Mouse (Mus musculus): Measurements from ENCODE around the gene Tff1.

Tff1 gene

GRCm38 (mm10) chr17:31153785-31154184 lies 11.3 kb downstream of the Tff1 start:
- in situ Hi-C loops (cut with MseI, MboI): no loop called here

GRCm38 (mm10) chr17:31152966-31153499 lies 12.0 kb downstream of the Tff1 start:
- in situ Hi-C loops (cut with MseI, MboI): no loop called here

DNA sequence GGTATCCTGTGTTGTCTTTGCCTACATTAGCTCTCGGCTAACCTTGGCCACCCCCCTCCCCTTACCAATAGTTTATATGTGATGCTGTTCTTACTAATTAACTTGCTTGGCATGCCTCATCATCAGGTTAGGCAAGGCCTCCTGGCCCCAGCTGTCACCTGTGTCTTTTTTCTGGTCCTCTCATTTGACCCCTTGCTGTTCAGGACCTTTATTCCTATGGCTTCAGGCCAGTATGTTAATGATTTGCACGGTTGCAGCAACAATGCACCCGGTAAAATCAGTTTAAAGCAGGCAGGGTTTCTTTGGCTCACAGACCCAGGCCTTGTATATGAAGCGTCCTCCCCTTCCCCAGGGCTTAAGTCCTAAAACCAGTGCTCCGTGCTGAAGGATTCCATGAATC lies 12.6 kb downstream of the Tff1 start:
- in situ Hi-C loops (cut with MseI, MboI): no loop called here

DNA sequence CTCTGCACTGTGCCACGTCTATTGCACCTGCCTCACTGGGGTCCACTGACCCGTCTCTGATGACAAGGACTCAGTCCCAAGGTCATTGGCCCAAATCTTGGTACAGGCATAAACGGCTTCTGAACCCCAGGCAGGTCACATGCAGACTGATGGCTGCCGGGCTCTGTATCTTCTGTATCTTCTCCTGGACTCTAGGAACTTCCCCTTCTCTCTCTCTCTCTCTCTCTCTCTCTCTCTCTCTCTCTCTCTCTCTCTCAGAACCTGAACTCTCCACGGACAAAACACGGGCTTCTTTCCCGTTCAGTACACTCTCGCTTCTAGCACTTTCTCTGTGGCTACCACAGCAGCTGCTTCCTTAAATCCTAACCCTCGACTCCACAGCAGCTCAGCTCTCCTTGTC lies 19.1 kb downstream of the Tff1 start:
- in situ Hi-C loops (cut with MseI, MboI): loop anchor here in 1 of 2 experiments (25.0 kb wide), 1 partner anchor 91 kb away; no protein-coding TSS in a partner anchor

- in situ Hi-C loops (cut with MseI, MboI): loop anchor here in 1 of 2 experiments (25.0 kb wide), 1 partner anchor 93 kb away; no protein-coding TSS in a partner anchor
These were observed 20.7 kb downstream of the Tff1 start, which contains the start of gene Tff2 for GRCm38 (mm10) chr17:31144040-31145037. Gene Tff2, minus strand, starts transcription at chr17:31144282.

GRCm38 (mm10) chr17:31142116-31142515 lies 23.0 kb downstream of the Tff1 start:
- in situ Hi-C loops (cut with MseI, MboI): loop anchor here in 1 of 2 experiments (25.0 kb wide), 1 partner anchor 95 kb away; no protein-coding TSS in a partner anchor

GRCm38 (mm10) chr17:31138398-31138797 lies 26.7 kb downstream of the Tff1 start:
- in situ Hi-C loops (cut with MseI, MboI): loop anchor here (10.0 to 25.0 kb wide), 2 partner anchors 46 to 99 kb away; no protein-coding TSS in a partner anchor

- in situ Hi-C loops (cut with MseI, MboI): loop anchor here (10.0 to 25.0 kb wide), 2 partner anchors 48 to 100 kb away; no protein-coding TSS in a partner anchor
These were observed 28.3 kb downstream of the Tff1 start for GRCm38 (mm10) chr17:31136821-31137220.

GRCm38 (mm10) chr17:31136291-31136690 lies 28.8 kb downstream of the Tff1 start:
- in situ Hi-C loops (cut with MseI, MboI): loop anchor here (10.0 to 25.0 kb wide), 2 partner anchors 49 to 101 kb away; no protein-coding TSS in a partner anchor

DNA sequence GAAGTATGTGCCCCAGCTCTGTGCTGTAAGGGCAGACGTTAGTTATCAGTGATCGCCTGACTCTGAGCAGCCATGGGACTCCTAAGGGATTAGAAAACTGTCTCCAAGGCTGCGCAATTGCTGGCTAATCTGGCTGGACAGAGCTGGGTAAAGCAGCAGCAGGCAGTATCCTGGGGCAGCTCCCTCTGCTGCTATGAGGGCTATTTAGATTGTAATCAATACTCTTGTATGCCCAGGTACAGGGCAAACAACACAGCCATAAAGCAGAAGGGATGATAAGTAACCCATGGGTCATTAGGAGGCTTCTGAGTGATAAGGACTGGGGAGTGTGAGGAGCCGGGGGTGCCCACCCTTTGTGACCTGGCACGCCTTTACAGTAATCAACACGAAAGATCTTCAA lies 30.2 kb downstream of the Tff1 start:
- in situ Hi-C loops (cut with MseI, MboI): loop anchor here (10.0 to 25.0 kb wide), 2 partner anchors 50 to 102 kb away; no protein-coding TSS in a partner anchor

GRCm38 (mm10) chr17:31133776-31134175 lies 31.3 kb downstream of the Tff1 start:
- in situ Hi-C loops (cut with MseI, MboI): loop anchor here (10.0 to 25.0 kb wide), 2 partner anchors 51 to 104 kb away; no protein-coding TSS in a partner anchor

DNA sequence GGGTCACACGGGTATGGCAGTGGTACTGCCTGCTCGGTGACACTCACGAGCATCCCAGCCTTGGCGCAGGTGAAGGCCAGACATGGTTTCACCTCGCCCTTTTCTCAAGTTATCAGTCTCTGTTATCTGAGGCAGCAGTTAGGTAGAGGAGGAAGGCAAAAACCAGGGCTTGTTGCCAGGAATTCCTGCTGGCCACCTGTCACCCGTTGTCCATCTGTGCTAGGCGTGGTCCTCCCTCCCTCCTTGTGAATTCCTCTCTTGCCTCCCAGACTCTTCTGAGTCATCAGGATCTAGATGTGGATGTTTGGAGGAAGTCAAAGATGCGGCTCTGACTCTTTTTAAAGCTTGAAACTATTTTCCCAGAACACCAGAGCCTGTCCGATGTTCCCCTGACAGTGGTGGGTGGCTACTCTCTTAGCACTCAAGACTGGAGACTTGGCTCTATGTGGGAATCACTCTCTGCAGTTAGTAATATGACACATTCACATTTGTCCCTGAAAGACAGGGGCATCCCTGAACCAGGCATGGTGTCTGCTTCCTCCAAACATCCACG lies 33.7 kb downstream of the Tff1 start:
- in situ Hi-C loops (cut with MseI, MboI): loop anchor here (10.0 to 25.0 kb wide), 2 partner anchors 53 to 106 kb away; no protein-coding TSS in a partner anchor

DNA sequence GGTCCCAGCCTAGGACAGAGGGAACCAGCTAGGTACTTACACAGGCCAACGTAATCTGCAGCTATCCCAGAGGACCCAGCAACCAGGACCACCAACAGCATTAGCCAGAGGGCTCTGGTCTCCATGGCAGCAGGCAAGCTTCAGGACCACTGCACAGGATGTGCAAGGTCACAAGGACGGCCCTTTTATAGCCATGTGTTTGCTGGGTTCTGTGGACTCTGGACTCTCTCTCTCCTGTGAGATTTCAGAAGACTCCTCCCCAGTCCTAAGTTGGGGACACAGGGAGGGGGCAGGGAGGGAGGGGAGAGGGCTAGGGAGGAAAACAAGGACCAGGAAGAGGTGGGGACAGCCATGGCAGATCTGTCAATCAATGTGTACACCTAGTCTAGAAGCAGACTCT lies 35.6 kb downstream of the Tff1 start, which contains the start of gene Tff3:
Tff3 (minus strand) TSS at position 195 of the 400 bp plus-strand sequence.
- in situ Hi-C loops (cut with MseI, MboI): loop anchor here in 1 of 2 experiments (25.0 kb wide), 1 partner anchor 108 kb away; no protein-coding TSS in a partner anchor

DNA sequence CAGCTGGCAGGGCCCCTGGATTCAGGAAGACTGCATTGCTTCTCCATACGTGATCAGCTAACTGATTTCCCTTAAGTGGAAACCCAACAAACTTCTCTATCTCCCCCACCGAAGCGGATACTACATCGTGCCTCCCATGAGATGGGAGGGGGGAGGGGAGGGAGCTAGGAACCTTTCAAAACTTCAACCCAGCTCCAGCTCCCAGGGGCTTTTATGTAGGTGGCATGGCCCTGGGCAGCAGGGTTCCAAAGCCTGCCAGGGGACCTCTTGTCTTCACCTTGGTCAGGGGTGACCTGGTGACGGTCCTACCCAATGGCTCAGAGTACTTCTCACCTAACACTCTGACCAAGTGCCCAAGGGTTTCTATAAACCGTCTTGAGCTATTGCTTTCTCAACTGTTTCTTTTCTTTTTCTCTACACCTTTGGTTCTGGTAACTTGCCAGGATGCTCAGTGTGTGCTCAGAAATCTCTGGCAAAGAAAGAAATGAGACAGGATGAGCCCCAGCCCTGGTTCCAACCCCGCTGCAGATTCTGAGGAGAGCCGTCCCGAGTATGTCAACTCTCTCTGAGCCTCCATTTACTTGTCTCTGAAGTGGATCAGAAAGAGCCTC lies 36.3 kb downstream of the Tff1 start:
- in situ Hi-C loops (cut with MseI, MboI): loop anchor here in 1 of 2 experiments (25.0 kb wide), 1 partner anchor 108 kb away; no protein-coding TSS in a partner anchor

- in situ Hi-C loops (cut with MseI, MboI): loop anchor here in 1 of 2 experiments (25.0 kb wide), 1 partner anchor 112 kb away; no protein-coding TSS in a partner anchor
These were observed 39.4 kb downstream of the Tff1 start for GRCm38 (mm10) chr17:31125548-31126266.

DNA sequence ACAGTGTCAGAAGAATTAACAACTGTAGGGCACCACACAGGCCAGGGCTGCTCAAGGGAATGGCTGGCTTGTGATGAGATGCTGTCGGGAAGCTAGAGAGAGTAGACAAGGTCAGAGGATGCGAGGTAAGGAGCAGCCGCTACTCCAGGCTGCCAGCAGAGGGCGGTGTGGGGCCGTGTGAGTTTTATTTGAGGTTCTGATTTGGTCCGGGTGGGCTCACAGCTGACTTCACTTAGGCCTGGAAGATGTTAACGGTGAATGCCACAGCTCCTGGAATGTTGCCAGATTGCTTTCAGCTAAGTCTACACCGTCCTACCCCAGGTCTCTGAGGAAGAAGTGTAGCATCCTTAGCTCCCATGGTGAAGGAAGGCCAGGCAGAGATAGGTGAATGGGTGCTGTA lies 43.1 kb downstream of the Tff1 start:
- in situ Hi-C loops (cut with MseI, MboI): no loop called here

DNA sequence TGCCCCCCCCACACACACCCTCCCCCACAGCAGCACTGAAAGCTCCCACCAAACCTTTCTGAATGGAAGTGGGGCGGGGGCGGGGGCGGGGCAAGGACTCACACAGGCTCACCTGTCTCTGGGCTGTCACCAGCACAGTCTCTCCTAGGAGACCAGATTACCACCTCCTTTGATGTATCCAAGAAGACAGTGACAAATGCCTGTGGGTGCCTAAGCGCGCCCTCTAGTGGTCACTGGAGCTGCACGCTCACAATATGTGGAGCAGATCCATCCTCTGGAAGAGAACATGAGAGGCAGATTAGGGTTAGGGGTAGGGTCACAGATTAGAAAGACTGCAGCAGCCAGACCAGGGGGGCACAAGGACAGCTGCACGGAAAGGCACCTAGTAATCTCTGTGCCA lies 45.6 kb downstream of the Tff1 start:
- in situ Hi-C loops (cut with MseI, MboI): loop anchor here (5.0 kb wide), 2 partner anchors 97 to 102 kb away; no protein-coding TSS in a partner anchor

- in situ Hi-C loops (cut with MseI, MboI): loop anchor here (5.0 kb wide), 2 partner anchors 96 to 101 kb away; no protein-coding TSS in a partner anchor
These were observed 47.1 kb downstream of the Tff1 start for GRCm38 (mm10) chr17:31117946-31118345.

DNA sequence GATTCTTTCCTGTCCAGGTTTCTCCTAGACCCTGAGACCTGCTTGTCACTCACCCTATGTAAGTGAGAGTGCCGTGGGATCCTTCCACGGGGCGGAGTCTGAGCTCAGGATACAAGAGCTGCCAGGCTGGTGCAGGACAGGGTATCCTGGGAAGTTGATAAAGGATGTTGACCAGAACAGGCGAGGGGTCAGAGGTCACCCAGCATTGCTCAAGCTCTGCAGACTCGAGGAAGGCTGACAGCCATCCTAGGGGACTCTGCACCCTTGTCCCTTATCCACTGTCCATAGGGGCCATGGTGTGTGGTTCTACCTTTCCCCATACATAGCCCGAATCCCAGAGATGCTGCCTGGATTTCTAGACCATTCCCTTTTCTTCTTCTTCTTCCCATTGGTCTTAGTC lies 49.0 kb downstream of the Tff1 start:
- in situ Hi-C loops (cut with MseI, MboI): loop anchor here (5.0 kb wide), 2 partner anchors 94 to 99 kb away; no protein-coding TSS in a partner anchor
